Mouse (Mus musculus): Measurements from ENCODE around the gene Rfpl4b. TPM values are rescaled to one million over a fixed set of nuclear protein-coding genes. Genes with fewer than 3 reads are reported as not detected.

Rfpl4b gene
- not detected in 2 replicates for polyA plus RNA-seq (2012; rRNA removed)

GRCm38 (mm10) chr10:38821679-38822078 is at the start of gene Rfpl4b:
Rfpl4b (minus strand) TSS chr10:38821779.

Other genes with a start within 250 kb of the Rfpl4b start
- gene Lama4, start 143.7 kb upstream of the Rfpl4b start, polyA plus RNA-seq (2012; rRNA removed): 19.7 and 21.6 TPM in 2 replicates